Mouse (Mus musculus): ENCODE measurements around the gene Nr2c1. TPM values are rescaled to one million over a fixed set of nuclear protein-coding genes. Genes with fewer than 3 reads are reported as not detected.
A peak's percentile ranks its signal among the peaks of the same experiment; 100 is the strongest.

Nr2c1 gene
- polyA plus RNA-seq, 1 experiment from 2014 or later: 6.9 TPM

DNA sequence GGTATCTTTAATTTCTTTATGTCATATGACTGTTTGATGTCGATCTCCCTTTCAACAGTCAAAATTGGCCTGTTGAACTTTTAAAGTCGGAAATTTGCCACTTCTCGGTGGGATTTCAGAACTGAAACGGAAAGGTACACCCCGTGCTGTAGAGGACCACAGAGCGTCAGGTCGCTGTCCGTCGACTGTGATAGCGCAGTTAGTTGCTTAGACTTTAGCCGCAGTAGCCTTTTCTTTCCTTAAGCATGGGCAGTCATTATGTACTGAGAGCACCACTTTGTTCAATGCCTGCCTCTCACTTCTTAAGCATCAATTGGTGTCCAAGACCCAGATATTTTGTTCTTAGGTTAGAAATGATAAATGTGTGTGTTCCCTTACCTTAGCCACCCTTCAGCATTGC, 24.3 kb downstream of the Nr2c1 start:
- Histone ChIP-seq H3K4me3 (ENCODE audit: low read length) (no peak overlapping the region), H3K27ac (ENCODE audit: low read depth, low read length) (no peak overlapping the region), H3K36me3 (ENCODE audit: control insufficient read depth, insufficient read depth, low read length) (peaks cover 23% of the 10 kb centered on the region), H3K4me2 (ENCODE audit: low read length) (no peak overlapping the region; the same call in 1 of the 2 replicates), H3K27me3 (replicated peaks; ENCODE audit: control insufficient read depth, insufficient read depth, low read length) (no peaks in the 10 kb centered on the region), H3K9ac (ENCODE audit: low read depth, low read length) (no peak overlapping the region), H3K4me1 (ENCODE audit: control insufficient read depth, insufficient read depth, low read depth, low read length) (peaks cover 9% of the 10 kb centered on the region), H3K9me3 (ENCODE audit: control insufficient read depth, low read length) (no peaks in the 10 kb centered on the region)
- no peak for ATAC-seq
- 46% methylated on average over 11 of the region's 11 CpGs for WGBS

DNA sequence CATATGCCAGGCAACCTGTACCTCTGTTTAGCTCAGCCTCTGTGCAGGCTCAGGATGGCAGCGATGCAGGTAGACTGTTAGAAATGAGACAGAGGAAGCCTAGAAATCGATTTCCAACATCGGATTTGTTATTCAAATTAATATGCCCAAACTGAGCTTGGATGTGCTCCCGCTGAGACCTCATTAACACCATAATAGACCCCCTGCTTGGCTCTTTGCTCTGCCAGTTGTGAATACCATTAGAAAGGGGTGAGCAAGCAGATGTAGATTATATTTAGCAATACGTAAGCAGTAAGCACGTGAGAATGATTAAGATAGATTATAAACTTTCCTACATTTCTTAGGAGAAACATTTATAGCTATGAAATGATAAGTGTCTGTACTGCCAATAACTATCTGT, 24.9 kb downstream of the Nr2c1 start:
- H3K27ac ChIP-seq (ENCODE audit: low read depth, low read length): no peak overlapping the region
- peaks cover 21% of the 10 kb centered on the region for H3K36me3 ChIP-seq (ENCODE audit: control insufficient read depth, insufficient read depth, low read length)
- 25% methylated on average over 6 of the region's 6 CpGs for WGBS
- ATAC-seq: no peak
- no peaks in the 10 kb centered on the region for H3K27me3 ChIP-seq (replicated peaks; ENCODE audit: control insufficient read depth, insufficient read depth, low read length)
- H3K9ac ChIP-seq (ENCODE audit: low read depth, low read length): no peak overlapping the region
- no peak overlapping the region for H3K4me2 ChIP-seq (ENCODE audit: low read length)
- no peak overlapping the region for H3K4me3 ChIP-seq (ENCODE audit: low read length)
- H3K9me3 ChIP-seq (ENCODE audit: control insufficient read depth, low read length): no peaks in the 10 kb centered on the region
- H3K4me1 ChIP-seq (ENCODE audit: control insufficient read depth, insufficient read depth, low read depth, low read length): peaks cover 9% of the 10 kb centered on the region

DNA sequence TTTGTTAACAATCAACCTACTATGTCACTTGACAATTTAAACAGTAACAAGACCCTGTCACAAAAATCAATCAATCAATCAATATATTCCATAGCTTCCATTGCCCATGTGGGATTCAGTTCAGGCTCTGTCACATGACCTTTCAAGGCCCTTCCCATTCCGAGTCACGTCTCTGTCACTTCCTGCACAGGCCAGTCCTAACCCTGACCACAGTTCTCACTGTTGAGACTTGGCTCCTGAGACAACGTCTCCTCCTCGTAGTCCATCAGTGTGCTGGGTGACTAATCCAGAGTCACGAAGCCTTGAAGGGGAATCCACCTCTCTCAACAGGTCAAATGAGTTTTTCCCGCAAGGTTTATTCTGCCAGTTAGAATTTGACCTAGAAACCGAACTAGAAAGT, 26.8 kb downstream of the Nr2c1 start:
- H3K36me3 ChIP-seq (ENCODE audit: control insufficient read depth, insufficient read depth, low read length): peaks cover 16% of the 10 kb centered on the region
- H3K4me2 ChIP-seq (ENCODE audit: low read length): no peak overlapping the region
- no peak overlapping the region for H3K27ac ChIP-seq (ENCODE audit: low read depth, low read length)
- peaks cover 9% of the 10 kb centered on the region for H3K4me1 ChIP-seq (ENCODE audit: control insufficient read depth, insufficient read depth, low read depth, low read length)
- no peaks in the 10 kb centered on the region for H3K27me3 ChIP-seq (replicated peaks; ENCODE audit: control insufficient read depth, insufficient read depth, low read length)
- no peak overlapping the region for H3K4me3 ChIP-seq (ENCODE audit: low read length)
- WGBS: 85% methylated on average over 7 of the region's 7 CpGs
- no peak for ATAC-seq
- no peaks in the 10 kb centered on the region for H3K9me3 ChIP-seq (ENCODE audit: control insufficient read depth, low read length)
- no peak overlapping the region for H3K9ac ChIP-seq (ENCODE audit: low read depth, low read length)

DNA sequence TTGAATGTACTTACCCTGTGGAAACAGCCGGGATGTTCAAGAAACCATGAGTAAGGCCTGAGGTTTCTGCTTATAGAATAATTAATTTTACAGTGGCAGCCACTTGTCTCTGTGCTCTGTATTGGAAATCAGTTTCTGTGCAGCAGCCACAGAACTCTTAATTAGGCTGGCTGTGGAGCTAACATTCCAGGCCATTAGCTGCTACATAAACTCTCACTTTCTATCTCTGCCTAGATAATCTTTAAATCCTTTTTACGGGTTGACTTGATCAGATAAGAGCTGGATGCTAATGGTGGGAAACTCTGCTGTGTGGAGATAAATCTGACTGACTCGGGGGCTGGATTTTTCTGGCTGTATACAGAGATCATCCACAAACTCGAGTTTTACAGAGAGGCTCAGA, 35.4 kb downstream of the Nr2c1 start:
- ATAC-seq: no peak
- H3K4me2 ChIP-seq (ENCODE audit: low read length): no peak overlapping the region
- no peak overlapping the region for H3K4me3 ChIP-seq (ENCODE audit: low read length)
- no peaks in the 10 kb centered on the region for H3K27me3 ChIP-seq (replicated peaks; ENCODE audit: control insufficient read depth, insufficient read depth, low read length)
- no peaks in the 10 kb centered on the region for H3K9me3 ChIP-seq (ENCODE audit: control insufficient read depth, low read length)
- no peaks in the 10 kb centered on the region for H3K4me1 ChIP-seq (ENCODE audit: control insufficient read depth, insufficient read depth, low read depth, low read length)
- H3K9ac ChIP-seq (ENCODE audit: low read depth, low read length): no peak overlapping the region
- 52% methylated on average over 4 of the region's 4 CpGs for WGBS
- H3K36me3 ChIP-seq (ENCODE audit: control insufficient read depth, insufficient read depth, low read length): peaks cover 6% of the 10 kb centered on the region
- no peak overlapping the region for H3K27ac ChIP-seq (ENCODE audit: low read depth, low read length)

DNA sequence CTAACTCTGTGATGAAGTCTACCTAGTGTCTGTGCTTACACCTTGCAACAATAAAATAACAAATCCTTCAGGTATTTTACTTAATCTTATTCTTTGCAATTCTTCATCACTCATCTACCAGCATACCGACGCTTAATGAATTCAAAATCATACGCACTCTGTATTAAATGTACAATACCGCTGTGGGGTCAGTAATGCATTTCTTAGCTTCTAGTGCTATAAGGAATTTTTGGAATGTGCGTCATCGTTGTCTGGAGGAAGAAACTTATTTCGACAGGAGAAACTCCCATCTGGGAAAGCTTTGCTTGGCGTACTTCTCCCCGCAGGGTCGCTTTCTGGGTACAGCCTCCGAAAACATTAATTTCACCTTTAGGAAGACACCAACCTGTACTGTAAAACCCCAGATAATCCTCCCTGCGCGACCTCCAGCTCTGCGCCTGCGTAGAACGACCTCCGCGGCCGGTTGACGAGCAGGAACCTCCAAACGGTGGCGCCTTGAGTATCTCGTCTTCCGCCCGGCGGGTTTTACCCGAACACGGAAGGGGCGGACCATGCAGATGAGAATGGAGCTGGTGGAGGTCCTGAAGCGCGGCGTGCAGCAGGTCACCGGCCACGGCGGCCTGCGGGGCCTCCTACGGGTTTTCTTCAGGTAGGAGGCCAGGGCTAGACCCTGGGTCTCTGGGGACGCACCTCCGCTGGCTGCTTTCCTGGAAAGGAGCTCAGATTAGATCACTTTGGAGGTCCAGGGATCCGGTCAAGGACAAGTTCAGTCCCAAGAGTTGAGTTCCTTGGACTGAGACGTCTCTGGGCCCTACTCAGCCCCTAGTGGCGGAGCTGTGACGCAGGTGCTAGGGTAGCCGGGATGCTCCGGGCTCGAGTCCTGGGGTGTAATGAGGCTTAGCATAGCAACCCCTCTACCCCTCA, 50.9 kb downstream of the Nr2c1 start, which contains the start of gene Ndufa12:
TSS of gene Ndufa12 (plus strand) at position 239 of the 924 bp plus-strand sequence.
- peak within 1 kb of the TSS; percentile 77 for H3K4me3 ChIP-seq (ENCODE audit: low read length)
- peaks cover 7% of the 10 kb centered on the region for H3K4me1 ChIP-seq (ENCODE audit: control insufficient read depth, insufficient read depth, low read depth, low read length)
- H3K36me3 ChIP-seq (ENCODE audit: control insufficient read depth, insufficient read depth, low read length): peaks cover 13% of the 10 kb centered on the region
- H3K9ac ChIP-seq (ENCODE audit: low read depth, low read length): peak within 1 kb of the TSS; percentile 87
- under 1% methylated on average over 46 of the region's 46 CpGs for WGBS
- peak within 1 kb of the TSS; percentile 89 for H3K4me2 ChIP-seq (ENCODE audit: low read length)
- H3K9me3 ChIP-seq (ENCODE audit: control insufficient read depth, low read length): no peaks in the 10 kb centered on the region
- no peaks in the 10 kb centered on the region for H3K27me3 ChIP-seq (replicated peaks; ENCODE audit: control insufficient read depth, insufficient read depth, low read length)
- ATAC-seq: peak; percentile 96
- peak within 1 kb of the TSS; percentile 85 for H3K27ac ChIP-seq (ENCODE audit: low read depth, low read length)

DNA sequence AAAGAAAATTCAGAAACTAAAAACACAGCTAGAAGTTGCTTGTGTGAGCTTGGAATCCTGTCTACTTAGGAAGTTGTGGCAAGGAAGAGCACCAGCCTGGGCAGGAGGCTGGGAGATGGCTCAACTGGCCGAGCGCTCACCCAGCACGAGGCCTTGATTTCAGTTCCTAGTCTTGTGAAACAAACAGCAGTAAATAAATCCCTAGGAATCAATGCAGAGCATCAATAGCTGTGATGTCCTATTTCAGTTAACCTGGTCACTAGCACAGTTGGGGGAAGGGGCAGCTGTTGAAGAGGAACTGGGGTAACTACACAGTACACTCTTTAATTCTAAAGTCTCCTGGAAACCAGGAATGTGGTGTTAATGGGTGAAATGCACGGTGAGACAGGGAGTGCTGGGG, 57.1 kb downstream of the Nr2c1 start:
- Histone ChIP-seq H3K27ac (ENCODE audit: low read depth, low read length) (no peak overlapping the region), H3K4me3 (ENCODE audit: low read length) (no peak overlapping the region), H3K9ac (ENCODE audit: low read depth, low read length) (no peak overlapping the region), H3K4me1 (ENCODE audit: control insufficient read depth, insufficient read depth, low read depth, low read length) (no peaks in the 10 kb centered on the region; the same call in none of the 2 replicates), H3K27me3 (replicated peaks; ENCODE audit: control insufficient read depth, insufficient read depth, low read length) (no peaks in the 10 kb centered on the region), H3K4me2 (ENCODE audit: low read length) (no peak overlapping the region), H3K36me3 (ENCODE audit: control insufficient read depth, insufficient read depth, low read length) (peaks cover 24% of the 10 kb centered on the region), H3K9me3 (ENCODE audit: control insufficient read depth, low read length) (no peaks in the 10 kb centered on the region)
- WGBS: 90% methylated on average over 4 of the region's 4 CpGs
- ATAC-seq: no peak

DNA sequence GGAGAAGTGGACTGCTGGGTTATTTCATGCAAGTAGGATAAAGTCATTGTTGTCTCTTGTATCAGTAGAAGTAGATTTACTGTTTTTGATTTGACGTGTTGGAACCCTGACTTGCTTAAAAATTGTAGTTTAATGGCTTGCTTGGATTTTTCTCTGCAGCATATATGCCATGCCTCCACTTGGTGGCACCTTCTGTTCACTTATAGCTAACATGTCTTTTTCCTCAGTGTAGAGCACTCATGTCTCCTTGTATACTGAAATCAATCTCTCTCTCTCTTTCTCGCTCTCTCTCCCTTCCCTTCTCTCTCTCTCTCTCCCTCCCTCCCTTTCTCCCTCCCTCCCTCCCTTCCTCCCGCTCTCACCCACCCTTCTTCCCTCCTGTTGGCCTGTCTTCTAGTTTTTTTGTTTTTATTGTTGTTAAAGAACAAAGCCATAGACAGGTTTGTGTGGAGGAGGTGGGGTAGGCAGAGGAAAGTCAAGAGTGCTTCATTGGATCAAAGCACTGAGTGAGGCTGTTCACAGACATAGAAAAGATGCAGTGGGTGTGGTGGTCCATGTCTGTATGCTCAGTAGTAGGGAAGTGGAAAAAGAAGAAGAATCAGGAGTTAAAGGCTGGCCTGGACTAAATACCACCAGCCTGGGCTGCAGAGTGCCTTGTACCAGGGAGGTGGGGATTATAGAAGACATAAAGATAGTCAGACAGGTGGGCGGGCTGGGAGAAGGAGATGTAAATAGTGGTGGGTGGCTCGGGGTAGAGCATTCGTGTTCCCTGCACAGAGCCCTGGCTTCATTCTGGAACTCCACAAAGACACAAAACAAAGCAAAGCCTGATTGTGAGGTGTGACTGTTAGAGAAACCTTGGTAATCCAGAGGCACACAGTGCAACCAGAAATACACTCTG, 63.1 kb downstream of the Nr2c1 start:
- Histone ChIP-seq H3K4me3 (ENCODE audit: low read length) (no peak overlapping the region), H3K9ac (ENCODE audit: low read depth, low read length) (peak overlapping the region; percentile 7; the same call in 1 of the 2 replicates), H3K9me3 (ENCODE audit: control insufficient read depth, low read length) (no peaks in the 10 kb centered on the region), H3K27ac (ENCODE audit: low read depth, low read length) (peak overlapping the region; percentile 31; the same call in 1 of the 2 replicates), H3K4me2 (ENCODE audit: low read length) (no peak overlapping the region), H3K27me3 (replicated peaks; ENCODE audit: control insufficient read depth, insufficient read depth, low read length) (no peaks in the 10 kb centered on the region), H3K36me3 (ENCODE audit: control insufficient read depth, insufficient read depth, low read length) (peaks cover 11% of the 10 kb centered on the region), H3K4me1 (ENCODE audit: control insufficient read depth, insufficient read depth, low read depth, low read length) (no peaks in the 10 kb centered on the region; the same call in 1 of the 2 replicates)
- WGBS: 55% methylated on average over 6 of the region's 6 CpGs
- ATAC-seq: peak; percentile 89

DNA sequence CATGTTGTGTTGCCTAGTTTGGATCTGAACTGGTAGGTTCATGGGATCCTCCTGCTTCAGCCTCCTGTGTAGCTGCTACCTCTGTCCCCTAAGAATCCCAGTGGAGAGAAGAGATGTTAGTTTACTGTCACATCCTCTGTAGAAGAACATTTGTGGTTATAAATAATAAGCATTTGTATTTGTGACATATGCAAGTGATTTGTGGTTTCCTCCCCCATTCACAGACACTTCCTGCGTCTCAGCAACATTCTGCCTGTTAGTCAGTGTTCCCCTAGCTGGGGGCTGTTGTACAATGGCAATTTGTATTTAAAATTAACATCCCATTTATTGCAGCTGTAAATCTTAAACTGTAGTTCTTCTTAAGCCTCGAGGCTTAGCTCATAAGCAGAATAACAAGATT, 63.9 kb downstream of the Nr2c1 start:
- Histone ChIP-seq H3K36me3 (ENCODE audit: control insufficient read depth, insufficient read depth, low read length) (peaks cover 9% of the 10 kb centered on the region), H3K4me3 (ENCODE audit: low read length) (no peak overlapping the region), H3K9ac (ENCODE audit: low read depth, low read length) (no peak overlapping the region), H3K4me2 (ENCODE audit: low read length) (no peak overlapping the region), H3K9me3 (ENCODE audit: control insufficient read depth, low read length) (no peaks in the 10 kb centered on the region), H3K27ac (ENCODE audit: low read depth, low read length) (no peak overlapping the region), H3K27me3 (replicated peaks; ENCODE audit: control insufficient read depth, insufficient read depth, low read length) (no peaks in the 10 kb centered on the region), H3K4me1 (ENCODE audit: control insufficient read depth, insufficient read depth, low read depth, low read length) (no peaks in the 10 kb centered on the region; the same call in 1 of the 2 replicates)
- 69% methylated on average over 2 of the region's 2 CpGs for WGBS
- ATAC-seq: no peak
